Mouse (Mus musculus) myocyte (in vitro differentiated cells): ENCODE results near the gene Rad51b.

Experiments used
- MYOG ChIP-seq, 3 experiments: IDR thresholded peaks; one replicate each; pipeline ENCODE4 v1.6.1; 2011; ENCODE audit warnings: control low read depth in 2 of 3, low read depth in 2 of 3, mild to moderate bottlenecking in 2 of 3; ENCODE audit not compliant: insufficient read length in 2 of 3, control insufficient read depth in 1 of 3, insufficient read depth in 1 of 3
- POLR2A ChIP-seq: IDR thresholded peaks from one replicate; pipeline ENCODE4 v1.6.1; 2011; ENCODE audit warnings: low read depth, mild to moderate bottlenecking, control low read depth, moderate library complexity; ENCODE audit not compliant: insufficient read length
- POLR2AphosphoS2 ChIP-seq: IDR thresholded peaks from one replicate; pipeline ENCODE4 v1.6.1; 2011; ENCODE audit warnings: low read depth, control low read depth; ENCODE audit not compliant: insufficient read length
- SRF ChIP-seq: IDR thresholded peaks from one replicate; pipeline ENCODE4 v1.6.1; 2011; ENCODE audit warnings: low read depth; ENCODE audit not compliant: control insufficient read depth, insufficient read length
- TCF12 ChIP-seq: IDR thresholded peaks from one replicate; pipeline ENCODE4 v1.6.1; 2011; ENCODE audit warnings: mild to moderate bottlenecking, control low read depth; ENCODE audit not compliant: poor library complexity, insufficient read depth, severe bottlenecking

- no peak for TF ChIP-seq SRF
- no peak for TF ChIP-seq POLR2A
- TF ChIP-seq MYOG (IDR thresholded peaks at IDR 0.05; ENCODE audit: control insufficient read depth in 1 of 3, insufficient read depth in 1 of 3, insufficient read length in 2 of 3, low read depth in 2 of 3), result no peak
- no peak for TF ChIP-seq TCF12
- no peak for TF ChIP-seq POLR2AphosphoS2
Measured at GRCm38 (mm10) chr12:79822401-79822800, 525.3 kb downstream of the Rad51b start.
